Mouse (Mus musculus) cerebellum, adult 2 months (tissue): ENCODE data around the gene Top2b.

Experiments
- CTCF ChIP-seq: fragments of 200-500 bp; IDR thresholded peaks from 2 replicates; pipeline ENCODE4 v1.5.1; 2011; ENCODE audit warnings: low read depth, mild to moderate bottlenecking, control low read depth, low read length, moderate library complexity, borderline replicate concordance; ENCODE audit not compliant: insufficient read depth
- POLR2A ChIP-seq: fragments of 200-500 bp; IDR thresholded peaks from 2 replicates; pipeline ENCODE4 v1.6.1; 2011; ENCODE audit warnings: low read length, control low read depth, borderline replicate concordance; ENCODE audit not compliant: insufficient read depth

DNA sequence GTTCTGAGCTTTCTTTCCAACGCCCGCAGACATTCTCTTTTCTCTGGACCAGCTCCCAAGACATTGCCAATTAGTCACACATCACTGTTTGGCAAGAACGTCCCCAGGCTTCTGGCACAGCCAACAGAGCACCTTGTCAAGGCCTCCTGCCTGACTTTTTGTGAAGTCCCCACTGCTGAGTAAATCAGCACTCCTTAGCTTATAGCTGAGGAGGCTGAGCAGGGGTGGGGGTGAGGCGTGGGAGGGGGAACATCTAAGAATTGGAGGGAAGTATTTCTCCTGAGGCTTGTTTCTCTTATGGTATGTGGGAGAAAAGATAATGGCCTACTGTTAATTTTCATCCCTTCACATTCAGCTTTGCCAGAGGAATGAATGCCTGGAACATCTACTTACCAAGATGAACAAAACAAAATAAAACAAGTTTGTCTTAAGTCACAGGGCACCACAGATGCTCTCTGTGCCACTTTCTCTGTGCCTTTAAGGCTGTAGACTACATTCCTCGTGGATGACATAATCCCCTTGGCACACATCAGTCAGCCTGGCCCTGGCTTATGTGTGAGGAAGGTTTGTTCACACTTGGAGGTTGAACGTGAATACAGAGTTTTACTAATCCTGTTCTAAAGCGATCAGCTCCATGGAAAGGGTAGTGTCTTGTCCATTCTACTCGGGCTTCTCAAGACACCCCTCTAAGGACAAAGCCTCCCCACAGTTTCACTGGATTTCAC is 118.8 kb downstream of the Top2b start:
- TF ChIP-seq CTCF (no peak), POLR2A (no peak)
